Mouse (Mus musculus) embryo, embryonic 11.5 days (tissue): Measurements from ENCODE around the gene Spata5.
"Not testable (repeated sequence)": the region's sequence is repeated elsewhere in the genome, so short reads cannot be mapped to it uniquely, and the experiment has no call there.

Experiments used
- DNase-seq: peaks from one replicate; pipeline ENCODE4 v3.0.0-alpha.2; 2012; ENCODE audit warnings: low read depth, low spot score

The Spata5 gene

GRCm38 (mm10) chr3:37569661-37570566, 150.2 kb downstream of the Spata5 start:
- no peak for DNase-seq

- no peak for DNase-seq
Observed at GRCm38 (mm10) chr3:37571633-37572032, 151.9 kb downstream of the Spata5 start.

GRCm38 (mm10) chr3:37572066-37572465, 152.4 kb downstream of the Spata5 start:
- DNase-seq: no peak

GRCm38 (mm10) chr3:37576840-37577239, 157.1 kb downstream of the Spata5 start:
- DNase-seq: no peak

- DNase-seq: no peak
Observed at GRCm38 (mm10) chr3:37577706-37578105, 158.0 kb downstream of the Spata5 start.

GRCm38 (mm10) chr3:37584576-37584975, 164.9 kb downstream of the Spata5 start:
- no peak for DNase-seq

- DNase-seq: no peak
Observed at GRCm38 (mm10) chr3:37585967-37586730, 166.5 kb downstream of the Spata5 start.

GRCm38 (mm10) chr3:37586731-37587578, 167.3 kb downstream of the Spata5 start:
- DNase-seq: no peak

GRCm38 (mm10) chr3:37595721-37596120, 176.0 kb downstream of the Spata5 start:
- no peak for DNase-seq

- DNase-seq: no peak
Observed at GRCm38 (mm10) chr3:37596519-37596918, 176.8 kb downstream of the Spata5 start.

GRCm38 (mm10) chr3:37597200-37597599, 177.5 kb downstream of the Spata5 start:
- DNase-seq: no peak

- DNase-seq: not testable (repeated sequence)
Observed at GRCm38 (mm10) chr3:37599641-37600040, 179.9 kb downstream of the Spata5 start.

- no peak for DNase-seq
Observed at GRCm38 (mm10) chr3:37602356-37602755, 182.7 kb downstream of the Spata5 start.

GRCm38 (mm10) chr3:37602890-37603289, 183.2 kb downstream of the Spata5 start:
- DNase-seq: no peak

GRCm38 (mm10) chr3:37603541-37603940, 183.8 kb downstream of the Spata5 start:
- DNase-seq: no peak

GRCm38 (mm10) chr3:37604976-37605875, 185.5 kb downstream of the Spata5 start:
- DNase-seq: no peak

- DNase-seq: no peak
Observed at GRCm38 (mm10) chr3:37605876-37606238, 186.2 kb downstream of the Spata5 start.

- DNase-seq: no peak
Observed at GRCm38 (mm10) chr3:37608926-37609325, 189.2 kb downstream of the Spata5 start.

GRCm38 (mm10) chr3:37610670-37611069, 191.0 kb downstream of the Spata5 start:
- no peak for DNase-seq

- no peak for DNase-seq
Observed at GRCm38 (mm10) chr3:37613722-37614121, 194.0 kb downstream of the Spata5 start.
